Mouse (Mus musculus): ENCODE measurements around the gene Abcb4. TPM values are rescaled to one million over a fixed set of nuclear protein-coding genes. Genes with fewer than 3 reads are reported as not detected.

Gene Abcb4
- polyA plus RNA-seq, 1 experiment from 2014 or later, result 0.67 TPM

GRCm38 (mm10) chr5:8943836-8944235, 50.3 kb downstream of the Abcb4 start:
- no peak overlapping the region for H3K4me3 ChIP-seq (ENCODE audit: low read depth, low read length)
- no peaks in the 10 kb centered on the region for H3K4me1 ChIP-seq (ENCODE audit: control insufficient read depth, insufficient read depth, low read length)
- 92% methylated on average over 3 of the region's 3 CpGs for WGBS
- H3K27ac ChIP-seq (ENCODE audit: low read length), result no peak overlapping the region
- ATAC-seq, result no peak
- no peak overlapping the region for H3K4me2 ChIP-seq (ENCODE audit: low read length)
- H3K9ac ChIP-seq (ENCODE audit: low read depth, low read length), result no peak overlapping the region
- no peaks in the 10 kb centered on the region for H3K27me3 ChIP-seq (ENCODE audit: control insufficient read depth, insufficient read depth, low read depth, low read length)
- H3K36me3 ChIP-seq (ENCODE audit: control insufficient read depth, insufficient read depth, low read length), result no peaks in the 10 kb centered on the region
- H3K9me3 ChIP-seq (replicated peaks; ENCODE audit: control insufficient read depth, low read length, poor library complexity, severe bottlenecking), result no peaks in the 10 kb centered on the region

DNA sequence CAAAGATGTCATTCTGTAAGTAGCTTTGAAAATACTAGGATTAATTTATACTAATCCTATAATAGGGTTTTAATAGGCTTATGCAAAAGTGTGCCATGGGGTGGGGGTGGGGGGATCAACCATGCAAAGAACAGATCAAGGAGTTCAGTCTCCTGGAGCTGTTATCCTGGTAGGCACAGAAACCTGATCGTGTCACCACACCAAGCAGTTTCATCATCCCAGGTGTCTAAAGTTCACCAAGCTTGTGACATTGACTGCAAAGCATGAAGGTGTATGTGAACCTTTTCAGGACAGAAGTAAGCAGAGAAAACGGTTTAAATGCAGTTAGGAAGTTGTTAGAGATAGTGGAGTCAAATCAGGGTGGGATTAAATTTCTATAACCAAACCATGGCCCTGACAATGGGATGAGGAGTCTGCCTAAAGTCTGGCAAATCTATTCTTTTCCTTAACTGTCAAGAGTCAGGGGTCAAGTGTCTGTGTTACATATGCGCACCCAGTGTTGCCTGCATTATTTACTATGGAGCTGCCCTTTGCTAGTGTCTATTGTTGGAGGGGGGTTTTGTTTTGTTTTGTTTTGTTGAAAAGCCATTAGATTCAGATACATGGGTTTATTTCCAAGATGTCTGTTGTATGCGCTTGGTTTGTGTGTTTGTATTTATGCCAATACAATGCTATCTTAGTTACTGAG, 54.0 kb downstream of the Abcb4 start:
- H3K36me3 ChIP-seq (ENCODE audit: control insufficient read depth, insufficient read depth, low read length), result no peaks in the 10 kb centered on the region
- no peak overlapping the region for H3K4me2 ChIP-seq (ENCODE audit: low read length)
- no peaks in the 10 kb centered on the region for H3K9me3 ChIP-seq (replicated peaks; ENCODE audit: control insufficient read depth, low read length, poor library complexity, severe bottlenecking)
- ATAC-seq, result no peak
- 42% methylated on average over 4 of the region's 4 CpGs for WGBS
- H3K27me3 ChIP-seq (ENCODE audit: control insufficient read depth, insufficient read depth, low read depth, low read length), result no peaks in the 10 kb centered on the region
- no peak overlapping the region for H3K4me3 ChIP-seq (ENCODE audit: low read depth, low read length)
- H3K9ac ChIP-seq (ENCODE audit: low read depth, low read length), result no peak overlapping the region
- H3K4me1 ChIP-seq (ENCODE audit: control insufficient read depth, insufficient read depth, low read length), result no peaks in the 10 kb centered on the region
- no peak overlapping the region for H3K27ac ChIP-seq (ENCODE audit: low read length)

- H3K27me3 ChIP-seq (ENCODE audit: control insufficient read depth, insufficient read depth, low read depth, low read length), result no peaks in the 10 kb centered on the region
- no peaks in the 10 kb centered on the region for H3K9me3 ChIP-seq (replicated peaks; ENCODE audit: control insufficient read depth, low read length, poor library complexity, severe bottlenecking)
- no peak overlapping the region for H3K9ac ChIP-seq (ENCODE audit: low read depth, low read length)
- 94% methylated on average over 2 of the region's 2 CpGs for WGBS
- no peaks in the 10 kb centered on the region for H3K4me1 ChIP-seq (ENCODE audit: control insufficient read depth, insufficient read depth, low read length)
- no peak overlapping the region for H3K4me2 ChIP-seq (ENCODE audit: low read length)
- no peak overlapping the region for H3K4me3 ChIP-seq (ENCODE audit: low read depth, low read length)
- no peak for ATAC-seq
- no peak overlapping the region for H3K27ac ChIP-seq (ENCODE audit: low read length)
- H3K36me3 ChIP-seq (ENCODE audit: control insufficient read depth, insufficient read depth, low read length), result no peaks in the 10 kb centered on the region
Observed at GRCm38 (mm10) chr5:8953660-8954059, 60.1 kb downstream of the Abcb4 start.

DNA sequence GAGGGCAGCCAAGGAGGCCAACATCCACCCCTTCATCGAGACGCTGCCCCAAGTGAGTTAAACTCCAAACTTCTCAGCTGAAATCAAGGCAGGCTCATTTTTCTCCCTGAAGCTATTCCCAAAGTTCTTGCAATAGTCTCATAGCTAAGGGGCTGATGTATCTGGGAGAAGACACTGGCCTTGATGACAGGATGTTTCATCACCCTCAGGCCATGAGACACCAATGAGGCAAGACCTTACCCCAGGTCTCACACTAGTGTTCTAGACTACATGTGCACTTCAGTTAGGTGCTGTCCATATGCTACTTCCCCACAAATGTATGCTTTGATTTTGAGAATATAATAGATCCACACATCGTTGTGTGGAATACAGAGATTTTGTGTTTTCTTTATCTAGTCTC, 62.0 kb downstream of the Abcb4 start:
- WGBS, result 96% methylated on average over 3 of the region's 3 CpGs
- ATAC-seq, result no peak

GRCm38 (mm10) chr5:8960534-8960933, 67.0 kb downstream of the Abcb4 start:
- Histone ChIP-seq H3K4me3 (ENCODE audit: low read depth, low read length) (no peak overlapping the region), H3K36me3 (ENCODE audit: control insufficient read depth, insufficient read depth, low read length) (peaks cover 5% of the 10 kb centered on the region), H3K27ac (ENCODE audit: low read length) (no peak overlapping the region), H3K27me3 (ENCODE audit: control insufficient read depth, insufficient read depth, low read depth, low read length) (no peaks in the 10 kb centered on the region), H3K9me3 (replicated peaks; ENCODE audit: control insufficient read depth, low read length, poor library complexity, severe bottlenecking) (no peaks in the 10 kb centered on the region), H3K4me2 (ENCODE audit: low read length) (no peak overlapping the region), H3K4me1 (ENCODE audit: control insufficient read depth, insufficient read depth, low read length) (no peaks in the 10 kb centered on the region), H3K9ac (ENCODE audit: low read depth, low read length) (no peak overlapping the region)
- no peak for ATAC-seq
- 87% methylated on average over 4 of the region's 4 CpGs for WGBS

More for the DNA sequence above, 62.0 kb downstream of the Abcb4 start:
- no peaks in the 10 kb centered on the region for H3K27me3 ChIP-seq (ENCODE audit: control insufficient read depth, insufficient read depth, low read depth, low read length)
- H3K4me1 ChIP-seq (ENCODE audit: control insufficient read depth, insufficient read depth, low read length), result no peaks in the 10 kb centered on the region
- H3K36me3 ChIP-seq (ENCODE audit: control insufficient read depth, insufficient read depth, low read length), result no peaks in the 10 kb centered on the region
- H3K4me2 ChIP-seq (ENCODE audit: low read length), result no peak overlapping the region
- no peak overlapping the region for H3K9ac ChIP-seq (ENCODE audit: low read depth, low read length)
- no peaks in the 10 kb centered on the region for H3K9me3 ChIP-seq (replicated peaks; ENCODE audit: control insufficient read depth, low read length, poor library complexity, severe bottlenecking)
- H3K4me3 ChIP-seq (ENCODE audit: low read depth, low read length), result no peak overlapping the region
- no peak overlapping the region for H3K27ac ChIP-seq (ENCODE audit: low read length)

GRCm38 (mm10) chr5:8964487-8964886, 71.0 kb downstream of the Abcb4 start:
- no peaks in the 10 kb centered on the region for H3K4me1 ChIP-seq (ENCODE audit: control insufficient read depth, insufficient read depth, low read length)
- no peaks in the 10 kb centered on the region for H3K27me3 ChIP-seq (ENCODE audit: control insufficient read depth, insufficient read depth, low read depth, low read length)
- H3K36me3 ChIP-seq (ENCODE audit: control insufficient read depth, insufficient read depth, low read length), result peaks cover 13% of the 10 kb centered on the region
- ATAC-seq, result no peak
- WGBS, result 96% methylated on average over 5 of the region's 5 CpGs
- H3K9ac ChIP-seq (ENCODE audit: low read depth, low read length), result no peak overlapping the region
- H3K27ac ChIP-seq (ENCODE audit: low read length), result no peak overlapping the region
- H3K4me3 ChIP-seq (ENCODE audit: low read depth, low read length), result no peak overlapping the region
- H3K9me3 ChIP-seq (replicated peaks; ENCODE audit: control insufficient read depth, low read length, poor library complexity, severe bottlenecking), result no peaks in the 10 kb centered on the region
- H3K4me2 ChIP-seq (ENCODE audit: low read length), result no peak overlapping the region

- Histone ChIP-seq H3K36me3 (ENCODE audit: control insufficient read depth, insufficient read depth, low read length) (peaks cover 15% of the 10 kb centered on the region), H3K27me3 (ENCODE audit: control insufficient read depth, insufficient read depth, low read depth, low read length) (no peaks in the 10 kb centered on the region), H3K27ac (ENCODE audit: low read length) (no peak overlapping the region), H3K4me1 (ENCODE audit: control insufficient read depth, insufficient read depth, low read length) (no peaks in the 10 kb centered on the region), H3K9ac (ENCODE audit: low read depth, low read length) (no peak overlapping the region), H3K4me3 (ENCODE audit: low read depth, low read length) (no peak overlapping the region), H3K4me2 (ENCODE audit: low read length) (no peak overlapping the region), H3K9me3 (replicated peaks; ENCODE audit: control insufficient read depth, low read length, poor library complexity, severe bottlenecking) (no peaks in the 10 kb centered on the region)
- 96% methylated on average over 2 of the region's 2 CpGs for WGBS
- ATAC-seq, result no peak
Observed at GRCm38 (mm10) chr5:8970694-8971093, 77.2 kb downstream of the Abcb4 start.

GRCm38 (mm10) chr5:8972355-8972754, 78.8 kb downstream of the Abcb4 start:
- H3K27ac ChIP-seq (ENCODE audit: low read length), result no peak overlapping the region
- H3K9ac ChIP-seq (ENCODE audit: low read depth, low read length), result no peak overlapping the region
- no peaks in the 10 kb centered on the region for H3K9me3 ChIP-seq (replicated peaks; ENCODE audit: control insufficient read depth, low read length, poor library complexity, severe bottlenecking)
- H3K4me3 ChIP-seq (ENCODE audit: low read depth, low read length), result no peak overlapping the region
- no peaks in the 10 kb centered on the region for H3K4me1 ChIP-seq (ENCODE audit: control insufficient read depth, insufficient read depth, low read length)
- no peak for ATAC-seq
- H3K27me3 ChIP-seq (ENCODE audit: control insufficient read depth, insufficient read depth, low read depth, low read length), result no peaks in the 10 kb centered on the region
- H3K4me2 ChIP-seq (ENCODE audit: low read length), result no peak overlapping the region
- peaks cover 13% of the 10 kb centered on the region for H3K36me3 ChIP-seq (ENCODE audit: control insufficient read depth, insufficient read depth, low read length)
- WGBS, result 38% methylated on average over 7 of the region's 7 CpGs

DNA sequence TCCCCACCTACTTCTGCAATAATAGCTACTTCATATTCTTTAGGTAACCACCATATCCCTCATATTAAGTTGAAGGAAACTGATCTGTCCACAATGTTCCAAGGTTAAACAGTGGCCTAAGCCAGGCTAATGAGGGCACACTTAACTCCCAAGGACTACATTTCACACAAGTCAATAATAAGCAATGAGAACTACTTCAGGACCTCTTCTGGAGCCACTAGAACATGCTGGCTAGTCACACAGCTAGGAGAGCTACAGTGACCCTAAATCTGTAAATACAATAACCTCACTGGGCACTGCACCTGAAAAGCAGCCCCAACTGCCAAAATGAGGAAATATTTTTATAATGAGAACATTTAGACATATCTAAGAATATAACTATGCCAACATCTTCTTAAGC, 81.2 kb downstream of the Abcb4 start:
- no peak overlapping the region for H3K4me3 ChIP-seq (ENCODE audit: low read depth, low read length)
- H3K27me3 ChIP-seq (ENCODE audit: control insufficient read depth, insufficient read depth, low read depth, low read length), result no peaks in the 10 kb centered on the region
- ATAC-seq, result no peak
- H3K4me1 ChIP-seq (ENCODE audit: control insufficient read depth, insufficient read depth, low read length), result no peaks in the 10 kb centered on the region
- H3K4me2 ChIP-seq (ENCODE audit: low read length), result no peak overlapping the region
- H3K27ac ChIP-seq (ENCODE audit: low read length), result no peak overlapping the region
- no peak overlapping the region for H3K9ac ChIP-seq (ENCODE audit: low read depth, low read length)
- H3K9me3 ChIP-seq (replicated peaks; ENCODE audit: control insufficient read depth, low read length, poor library complexity, severe bottlenecking), result no peaks in the 10 kb centered on the region
- peaks cover 7% of the 10 kb centered on the region for H3K36me3 ChIP-seq (ENCODE audit: control insufficient read depth, insufficient read depth, low read length)
